Mouse (Mus musculus) spleen, postnatal 36 days (tissue): ENCODE measurements at regions not wholly inside any gene's neighbourhood (a gene's known extent, or its start where the extent isn't known, plus 50 kb on each side); places are given as distances from the start of the nearest gene placed in this dataset.
"Not testable (repeated sequence)": the region's sequence is repeated elsewhere in the genome, so short reads cannot be mapped to it uniquely, and the experiment has no call there.

ENCODE experiments used
- DNase-seq, 2 experiments: peaks; one replicate each; pipeline ENCODE4 v3.0.0; 2022; ENCODE audit warnings: low spot score in 2 of 2, mixed read lengths in 1 of 2

DNA sequence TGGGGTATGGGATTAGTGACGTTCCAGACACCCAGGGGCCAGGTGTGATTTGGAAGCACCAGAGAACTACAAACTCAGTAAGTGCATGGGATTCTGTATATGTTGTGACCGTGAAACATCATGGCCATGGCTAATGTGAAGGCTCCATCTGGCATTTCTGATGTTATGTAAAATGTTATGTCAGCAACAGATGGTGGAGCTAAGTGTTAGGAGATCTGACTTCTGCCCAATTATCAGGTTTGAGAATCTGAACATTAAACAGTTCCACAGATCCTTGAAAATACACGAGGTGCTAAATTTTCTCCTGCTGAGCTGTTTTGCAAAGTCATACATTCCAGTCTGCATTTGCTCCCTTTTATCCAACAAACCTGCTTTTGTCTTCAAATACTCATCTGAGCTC is 223.6 kb upstream of the Egfl6 start:
- no peak for DNase-seq

DNA sequence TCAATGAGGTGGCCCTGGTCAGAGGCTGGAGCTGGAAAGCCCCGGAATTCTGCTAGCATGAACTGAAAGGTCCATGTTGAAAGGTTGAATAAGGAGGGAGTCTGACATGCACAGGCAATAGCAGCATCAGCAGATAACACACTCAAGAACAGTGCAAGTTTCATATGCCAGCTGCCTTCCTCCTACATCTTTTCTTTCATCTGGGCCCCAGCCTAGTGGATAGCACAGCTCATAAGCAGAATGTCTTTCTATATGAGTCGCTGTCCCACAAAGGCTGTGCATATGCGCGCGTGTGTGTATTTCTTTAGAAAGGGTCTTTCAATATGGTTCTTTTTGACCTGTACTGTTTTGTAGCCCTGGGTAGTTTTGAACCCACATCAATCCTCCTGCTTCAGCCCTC is 222.7 kb upstream of the Egfl6 start:
- no peak for DNase-seq

DNA sequence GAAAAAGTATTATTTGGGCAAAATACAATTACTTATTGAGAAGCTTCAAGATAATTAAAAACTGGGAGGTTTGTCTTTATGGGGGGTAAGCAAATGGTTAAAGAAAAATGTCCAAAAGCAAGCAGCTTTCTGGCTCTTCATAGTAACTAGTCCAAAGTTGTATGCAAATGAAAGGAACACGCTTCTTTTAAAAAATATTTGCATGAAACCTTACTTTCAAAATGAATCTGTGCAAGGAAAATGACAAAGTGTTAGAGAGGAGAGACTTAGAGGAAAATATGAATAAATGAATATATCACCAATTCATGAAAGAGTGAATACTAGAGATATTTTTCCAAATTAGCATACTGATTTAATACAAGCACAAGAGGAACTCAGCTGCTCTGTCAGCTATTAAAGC is 220.4 kb upstream of the Egfl6 start:
- DNase-seq = no peak

DNA sequence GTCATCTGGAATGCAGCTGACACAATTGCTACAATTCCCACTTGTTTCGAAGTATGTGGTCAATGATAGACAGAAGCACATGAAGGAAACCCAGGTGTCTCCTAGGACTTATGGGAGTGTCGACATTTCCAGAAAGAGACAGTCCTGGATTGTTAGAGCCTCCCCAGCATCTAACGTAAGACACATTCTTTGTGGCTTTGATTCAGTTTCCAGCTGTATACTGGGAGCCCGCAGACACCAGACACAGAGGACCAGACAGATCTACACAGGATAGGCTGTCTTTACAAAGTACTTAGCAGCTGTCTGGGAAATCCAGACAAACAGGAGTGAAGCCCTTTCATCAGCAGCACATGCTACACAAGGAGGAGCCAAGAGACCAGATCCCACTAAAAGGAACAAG is 220.0 kb upstream of the Egfl6 start:
- DNase-seq = no peak

DNA sequence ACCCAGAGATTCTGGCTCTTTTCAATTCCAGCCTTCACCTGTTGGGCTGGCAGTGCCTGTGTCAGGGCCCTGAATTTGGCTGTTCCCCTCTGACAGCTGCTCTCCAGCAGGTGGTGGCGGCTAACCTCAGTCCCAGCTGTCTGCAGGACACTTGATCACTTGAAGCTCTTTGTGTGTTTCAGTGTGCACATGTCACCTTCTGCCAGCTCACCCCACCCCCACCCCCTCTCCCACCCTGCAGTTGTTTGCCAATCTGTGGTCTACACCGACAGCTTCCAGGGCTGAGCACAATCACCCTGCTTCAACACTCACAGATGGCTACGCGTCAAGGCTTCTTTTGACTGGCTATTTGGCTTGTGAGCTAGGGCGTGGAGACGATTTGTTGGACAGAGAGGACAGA is 217.7 kb upstream of the Egfl6 start:
- peak in 1 of 2 experiments; percentile 10 for DNase-seq

DNA sequence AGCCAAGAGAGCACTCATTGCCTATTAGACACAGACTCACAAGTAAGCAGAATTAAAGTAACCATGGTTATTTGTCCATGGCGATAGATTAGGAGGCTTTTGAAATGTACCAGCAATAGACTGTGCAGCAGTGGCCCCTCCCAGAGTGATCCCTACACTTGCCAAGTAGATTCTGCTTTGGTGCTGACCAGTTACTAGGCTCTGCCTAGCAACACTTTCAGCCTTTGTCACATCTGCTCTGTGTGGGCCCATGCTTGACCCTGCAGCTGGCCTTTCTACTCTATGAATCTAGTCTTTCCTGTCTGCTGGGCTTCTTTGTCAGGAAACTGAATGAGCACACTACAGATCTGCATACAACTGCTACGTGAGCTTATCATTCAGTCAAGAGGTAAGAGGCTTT is 215.5 kb upstream of the Egfl6 start:
- DNase-seq = no peak

DNA sequence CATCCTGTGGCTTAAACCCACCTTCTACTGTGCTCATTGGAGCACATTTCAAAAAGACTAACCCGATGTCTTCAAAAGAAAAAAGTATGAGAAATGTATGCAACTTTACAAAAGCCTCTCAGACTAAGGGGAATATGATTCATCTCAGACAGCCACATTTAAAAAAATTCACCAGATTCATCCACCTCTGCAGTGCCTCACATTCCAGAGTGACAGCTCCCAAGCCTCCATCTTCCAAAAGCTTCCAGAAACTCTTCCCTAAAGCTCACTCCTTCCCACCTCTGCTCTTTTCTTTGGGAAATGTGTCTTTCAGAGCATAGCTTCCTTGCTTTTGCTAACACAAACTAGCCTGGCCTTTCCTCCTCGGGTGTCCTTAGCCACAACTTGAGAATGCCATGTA is 210.1 kb upstream of the Egfl6 start:
- DNase-seq = no peak

DNA sequence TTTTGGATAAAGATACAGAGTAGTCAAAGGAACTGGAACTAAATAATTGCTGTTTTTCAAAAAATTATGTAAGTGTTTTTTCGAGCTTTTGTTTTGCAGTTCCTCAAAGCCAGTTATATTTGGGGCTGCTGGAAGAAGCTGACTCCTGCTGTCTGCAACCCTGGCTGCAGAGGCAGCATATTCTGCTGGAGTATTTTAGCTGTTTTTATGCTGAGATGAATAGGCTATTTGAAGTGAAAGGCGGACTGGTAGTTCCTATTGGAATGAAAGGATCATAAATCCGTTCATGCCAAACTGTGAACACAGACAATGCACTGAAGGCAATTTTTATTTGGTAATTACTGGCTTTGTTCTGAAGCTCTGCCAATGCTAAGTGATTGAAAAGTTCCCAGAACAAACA is 203.5 kb upstream of the Egfl6 start:
- no peak for DNase-seq

DNA sequence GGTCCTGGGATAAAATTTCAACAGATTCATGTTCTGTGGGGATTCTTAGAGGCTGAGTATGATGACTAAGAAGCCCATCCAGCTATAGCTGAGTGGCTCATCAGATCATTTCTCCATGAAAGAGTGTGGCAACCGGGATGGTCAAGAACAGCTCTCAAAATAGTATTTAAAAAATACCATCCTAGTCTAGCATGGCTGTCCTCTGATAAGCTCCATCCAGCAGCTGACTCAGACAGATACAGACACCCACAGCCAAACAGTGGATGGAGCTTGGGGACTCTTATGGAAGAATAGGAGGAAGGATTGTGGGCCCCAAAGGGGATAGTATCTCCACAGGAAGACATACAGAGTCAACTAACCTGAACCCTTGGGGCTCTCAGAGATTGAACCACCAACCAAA is 201.6 kb upstream of the Egfl6 start:
- DNase-seq = not testable (repeated sequence)

DNA sequence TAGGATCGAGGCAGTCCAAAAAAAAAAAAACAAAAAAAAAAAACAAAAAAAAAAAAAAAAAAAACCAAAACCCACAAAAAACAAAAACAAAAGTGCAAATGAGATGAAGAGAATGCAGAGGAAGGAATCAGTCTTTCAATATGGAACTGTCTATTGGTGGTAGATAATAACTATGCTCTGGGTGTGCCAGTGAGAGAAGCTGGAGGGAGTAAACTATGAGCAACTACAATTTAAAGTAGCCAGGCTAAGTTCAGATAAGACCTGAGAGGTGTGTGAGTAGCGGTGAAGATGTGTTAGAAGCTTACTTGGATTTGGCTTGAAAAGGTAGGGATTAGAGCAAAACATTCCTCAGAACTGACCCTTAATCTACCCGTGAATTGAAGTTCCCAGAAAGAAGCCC is 200.1 kb upstream of the Egfl6 start:
- DNase-seq = no peak

DNA sequence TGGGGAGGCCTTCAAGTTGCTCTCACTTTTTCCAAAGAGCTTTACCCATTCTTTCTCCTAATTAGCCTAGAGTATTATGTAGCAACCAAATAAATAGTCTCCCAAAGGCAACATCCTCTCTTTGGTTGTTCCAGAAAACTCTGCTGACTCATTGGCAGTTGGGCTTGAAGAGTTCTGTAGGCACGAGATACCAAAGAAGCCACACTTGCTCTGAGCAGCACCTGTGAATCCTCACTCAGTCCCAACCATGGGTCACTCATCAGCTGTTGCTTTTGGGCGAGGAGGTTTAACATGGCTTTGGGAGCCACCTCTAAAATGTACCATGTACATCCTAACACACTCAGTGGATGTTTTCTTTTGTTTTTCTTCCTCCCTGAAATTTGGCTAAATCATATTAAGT is 197.9 kb upstream of the Egfl6 start:
- DNase-seq = no peak

DNA sequence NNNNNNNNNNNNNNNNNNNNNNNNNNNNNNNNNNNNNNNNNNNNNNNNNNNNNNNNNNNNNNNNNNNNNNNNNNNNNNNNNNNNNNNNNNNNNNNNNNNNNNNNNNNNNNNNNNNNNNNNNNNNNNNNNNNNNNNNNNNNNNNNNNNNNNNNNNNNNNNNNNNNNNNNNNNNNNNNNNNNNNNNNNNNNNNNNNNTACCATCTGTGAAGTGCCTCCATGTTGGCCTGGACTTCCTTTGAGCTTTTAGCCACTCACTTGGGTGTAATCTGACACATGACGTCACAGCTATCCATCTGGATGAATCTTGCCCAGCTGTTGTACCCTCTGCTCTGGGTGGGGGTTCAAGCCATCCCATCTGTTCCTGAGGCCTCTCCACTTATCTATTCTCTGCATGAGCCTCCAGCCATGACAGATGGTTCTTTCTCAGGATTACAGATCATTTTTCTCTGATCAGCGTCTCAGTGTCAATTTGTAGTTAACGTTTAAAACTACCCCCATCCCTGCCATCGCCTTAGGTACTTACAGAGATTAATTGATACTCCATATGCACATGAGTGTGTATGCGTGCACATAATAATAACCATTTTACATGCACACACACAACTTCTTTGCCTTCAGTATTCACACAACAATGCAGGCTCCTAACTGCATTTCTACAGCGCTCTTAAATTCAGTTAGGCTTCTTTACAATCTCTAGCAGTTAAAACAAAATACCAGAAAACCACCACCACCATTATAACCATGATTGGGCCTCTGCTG is 194.0 kb upstream of the Egfl6 start:
- no peak for DNase-seq

DNA sequence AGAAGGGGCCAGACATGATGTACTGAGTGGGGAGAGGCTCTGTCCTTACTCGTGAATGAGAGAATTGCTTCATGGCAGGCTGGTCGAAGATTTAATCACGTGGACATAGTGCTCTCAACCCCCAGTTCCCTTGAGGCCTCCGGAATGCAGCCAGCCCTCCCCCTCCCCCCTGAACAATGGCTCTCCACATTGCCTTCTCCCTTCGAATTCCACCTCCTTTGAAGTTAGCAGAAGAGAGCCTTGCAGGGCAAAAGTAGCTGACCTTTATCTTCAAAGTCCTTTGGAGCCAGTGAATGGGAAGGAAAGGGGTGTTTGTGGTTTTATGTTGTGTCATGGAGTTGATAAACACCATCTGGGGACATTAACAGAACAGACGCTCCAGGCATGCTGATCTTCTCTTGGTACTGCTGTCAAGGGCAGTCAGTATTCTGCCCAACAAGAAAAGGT is 187.9 kb upstream of the Egfl6 start:
- no peak for DNase-seq

DNA sequence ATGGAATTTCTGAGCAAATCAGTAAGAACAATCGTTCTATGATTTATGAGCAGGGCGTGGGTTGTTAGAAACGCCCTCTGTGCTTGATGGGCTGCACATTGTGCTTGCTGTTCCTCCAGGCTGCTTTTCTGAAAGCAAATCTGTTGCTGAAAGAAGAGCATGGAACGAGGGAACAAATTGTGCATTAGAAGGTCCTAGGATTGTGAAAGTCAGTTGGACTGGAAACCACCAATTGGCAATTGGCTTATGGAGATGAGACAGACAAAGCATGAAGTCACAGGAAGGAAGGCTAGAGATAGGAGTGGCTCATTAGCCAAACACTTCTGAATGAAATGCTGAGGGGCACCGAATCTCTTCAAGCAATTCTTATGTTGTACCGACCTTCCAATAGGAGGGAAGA is 181.5 kb upstream of the Egfl6 start:
- no peak for DNase-seq

DNA sequence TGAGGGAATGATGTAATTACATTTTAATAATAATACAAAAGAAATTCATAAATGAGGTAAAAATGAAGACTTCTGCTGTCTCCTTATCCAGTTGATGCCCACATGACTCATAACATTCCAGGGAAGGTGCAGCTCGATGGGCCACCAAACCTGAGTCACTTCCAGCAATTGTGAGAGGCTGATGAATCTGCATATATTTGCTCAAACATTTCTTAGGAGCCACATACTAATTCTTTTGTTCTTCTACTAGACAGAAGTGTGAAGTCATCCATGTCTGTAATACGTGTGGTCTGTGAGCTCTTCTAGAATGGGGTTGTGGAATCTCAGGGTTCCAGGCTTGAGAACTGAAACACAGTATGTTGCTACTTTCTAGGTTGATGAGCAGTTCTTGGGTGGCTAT is 180.1 kb upstream of the Egfl6 start:
- no peak for DNase-seq

DNA sequence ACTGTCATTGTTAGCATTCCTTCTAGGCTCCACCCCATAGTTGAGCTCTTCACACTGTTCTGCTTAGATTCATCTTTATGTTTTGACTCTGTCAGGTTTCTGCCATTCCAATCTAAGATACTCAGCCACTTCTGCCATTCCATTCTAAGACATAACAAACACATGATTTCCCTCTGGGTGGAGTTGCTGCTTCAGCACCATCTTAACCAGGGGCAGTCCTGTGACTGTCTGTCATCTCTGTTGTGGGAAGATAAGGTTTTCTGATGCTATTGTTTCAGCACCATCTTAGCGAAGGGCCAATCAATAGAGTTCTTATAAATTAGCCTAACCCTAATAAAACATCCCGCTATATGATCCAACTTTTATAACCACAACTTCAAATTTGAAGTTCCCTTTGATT is 176.6 kb upstream of the Egfl6 start:
- no peak for DNase-seq

DNA sequence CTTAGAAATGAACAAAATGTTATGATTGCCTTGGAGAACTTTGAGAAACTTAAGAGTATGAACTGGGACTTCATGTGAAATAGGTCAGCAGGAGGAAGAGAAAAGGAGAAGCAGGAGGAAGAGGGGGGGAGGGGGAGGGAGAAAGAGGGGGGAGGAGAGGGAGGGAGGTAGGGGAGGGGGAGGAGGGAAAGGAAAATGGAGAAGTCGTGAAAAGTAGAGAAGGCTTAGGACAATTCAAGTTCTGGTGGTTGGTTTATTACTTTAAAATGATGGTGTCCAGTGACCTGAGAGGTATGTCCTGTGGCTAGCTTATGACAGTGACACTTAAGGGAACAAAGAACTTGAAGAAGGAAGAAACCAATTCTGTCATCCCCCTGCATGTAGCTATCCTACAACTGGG is 171.6 kb upstream of the Egfl6 start:
- DNase-seq = no peak

DNA sequence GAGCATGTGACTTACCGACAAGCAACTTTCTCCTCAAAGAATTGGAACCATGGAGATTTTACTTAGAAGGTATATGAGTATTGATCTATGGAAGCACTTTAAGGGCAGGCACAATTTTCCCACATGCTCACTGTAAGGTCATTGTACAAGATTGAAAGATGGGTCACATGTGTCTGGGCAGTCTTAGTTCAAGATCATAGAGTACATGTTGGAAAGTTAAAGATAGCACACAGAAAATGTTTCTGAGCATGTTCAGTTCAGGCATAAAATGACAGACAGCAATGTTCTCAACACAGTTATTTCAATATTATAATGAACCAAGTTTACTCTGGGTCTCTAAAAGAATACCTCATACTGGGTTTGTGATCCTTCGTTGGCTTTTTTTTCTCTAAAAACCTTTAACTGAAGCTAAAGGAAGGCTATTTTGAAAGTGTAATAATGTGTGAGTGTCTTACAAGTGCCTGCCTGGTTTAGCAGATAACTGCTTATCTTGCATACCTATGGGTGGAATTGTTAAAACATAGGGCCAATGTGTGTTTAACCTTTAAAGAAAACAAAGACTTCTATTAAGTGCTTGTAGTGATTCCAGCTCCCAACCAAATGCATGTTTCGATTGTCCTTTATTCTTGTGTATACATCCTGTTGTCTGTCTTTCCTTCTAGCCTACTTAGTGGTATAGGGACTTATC is 169.6 kb upstream of the Egfl6 start:
- DNase-seq = no peak

DNA sequence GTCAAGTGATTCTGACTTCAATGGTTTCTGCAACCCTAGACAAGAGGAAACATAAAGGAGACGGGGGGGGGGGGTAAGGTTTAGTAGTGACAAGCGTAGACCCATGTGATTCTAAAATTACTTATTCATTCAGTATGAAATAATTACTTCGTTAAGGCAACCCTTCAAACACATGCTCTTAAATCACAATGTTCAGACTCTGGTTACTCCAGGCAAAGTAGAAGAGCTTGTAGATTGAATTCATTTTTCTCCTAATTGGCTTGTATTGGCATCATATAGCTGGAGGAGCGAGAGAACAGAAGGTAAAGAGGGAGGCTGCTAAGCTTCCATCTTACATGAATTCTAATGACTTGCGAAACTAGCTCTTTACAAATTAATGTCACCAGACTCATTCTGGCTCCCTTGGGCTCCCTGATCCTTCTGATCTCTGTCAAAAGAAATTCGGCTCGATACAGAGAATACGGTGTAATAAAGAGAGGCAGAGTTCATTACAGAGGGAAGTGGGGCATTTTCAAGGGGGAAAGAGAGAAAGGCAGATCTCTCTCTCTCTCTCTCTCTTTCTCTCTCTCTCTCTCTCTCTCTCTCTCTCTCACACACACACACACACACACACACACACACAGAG is 163.6 kb upstream of the Egfl6 start:
- no peak for DNase-seq

DNA sequence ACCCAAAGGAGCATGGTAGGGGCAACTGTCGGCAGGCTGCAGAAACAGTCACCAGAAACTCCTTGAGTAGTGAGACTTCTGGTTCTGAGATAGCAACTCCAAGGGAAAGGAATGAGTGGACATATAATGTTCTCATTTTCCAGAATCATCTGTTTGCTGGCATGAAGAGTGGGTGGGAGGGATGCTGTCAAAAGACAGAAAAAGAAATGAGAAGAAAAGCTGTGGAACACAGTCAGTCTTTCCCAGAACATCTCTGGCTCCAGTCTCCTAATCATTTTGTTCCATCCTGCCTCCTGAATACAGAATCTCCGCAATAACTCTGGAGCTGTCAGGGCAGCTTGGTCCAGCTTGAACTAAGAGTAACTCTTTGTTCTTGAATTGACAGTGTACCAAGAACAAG is 145.8 kb upstream of the Egfl6 start:
- DNase-seq = no peak

DNA sequence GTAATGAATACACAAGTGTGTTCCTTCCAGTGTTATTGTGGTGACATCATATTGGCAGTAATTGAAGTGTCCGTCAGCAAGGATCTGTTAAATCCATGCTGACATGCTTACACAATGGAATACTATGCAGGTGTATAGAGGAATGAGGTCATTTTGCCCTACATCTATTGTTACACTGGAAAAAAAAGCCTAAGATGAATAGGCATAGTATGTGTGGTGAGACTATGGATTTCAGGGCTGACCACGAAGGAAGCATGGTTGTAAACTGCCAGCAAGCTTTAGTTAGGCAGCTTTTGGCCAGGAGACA is 143.1 kb upstream of the Egfl6 start:
- DNase-seq = no peak

DNA sequence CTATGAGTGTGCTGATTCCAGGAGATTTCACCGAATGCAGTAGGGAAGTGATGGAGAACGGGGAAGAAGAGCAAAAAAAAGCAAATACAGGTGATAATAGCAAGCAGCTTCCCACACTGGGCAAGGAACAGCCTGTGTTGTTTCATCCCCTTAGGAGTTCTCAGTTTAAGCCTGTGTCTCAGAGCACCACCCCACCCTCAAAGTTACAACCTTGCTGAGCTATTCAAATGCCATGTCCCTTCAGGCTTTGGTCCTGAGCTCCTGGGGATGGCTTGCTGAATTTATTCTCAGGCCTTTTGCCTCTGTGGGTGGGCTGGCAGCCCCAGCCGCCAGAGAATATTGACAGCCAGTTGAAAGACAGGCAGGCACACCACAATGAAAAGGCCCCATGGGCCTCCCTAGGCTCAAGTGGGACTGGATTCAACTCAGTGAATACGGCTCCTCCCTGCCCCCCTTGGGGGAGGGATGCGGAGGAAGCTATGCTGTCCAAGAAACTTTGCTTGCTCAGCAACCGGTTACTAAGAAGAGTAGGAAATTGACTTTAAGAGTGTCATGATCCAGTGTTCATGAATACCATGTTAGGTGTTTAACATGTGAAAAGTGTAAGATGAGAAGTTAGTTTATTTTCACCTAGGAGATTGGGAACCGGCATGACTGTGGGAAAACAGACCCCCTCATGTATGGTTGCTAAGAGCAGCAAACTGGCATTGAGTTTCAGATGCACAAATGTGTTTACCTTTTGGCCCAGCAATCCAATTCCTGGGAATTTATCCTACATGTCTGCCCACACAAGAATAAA is 142.5 kb upstream of the Egfl6 start:
- no peak for DNase-seq
